Mouse (Mus musculus) E14TG2a.4 (cell line): ENCODE data around the gene H1foo.

Source experiments
- H3K27me3 ChIP-seq: 2 replicates; pipeline ENCODE4 v1.6.1; 2014; ENCODE audit warnings: low read length, control low read depth; ENCODE audit not compliant: insufficient read depth
- H3K36me3 ChIP-seq: 2 replicates; pipeline ENCODE4 v1.6.1; 2014; ENCODE audit warnings: low read length, control low read depth; ENCODE audit not compliant: insufficient read depth
- H3K4me1 ChIP-seq: replicated peaks from 2 replicates; pipeline ENCODE4 v1.6.1; 2014; ENCODE audit warnings: low read depth, low read length, control low read depth
- H3K4me3 ChIP-seq: replicated peaks from 2 replicates; pipeline ENCODE4 v1.5.1; 2014; ENCODE audit warnings: mild to moderate bottlenecking, low read length
- H3K9me3 ChIP-seq: 2 replicates; pipeline ENCODE4 v1.6.1; 2014; ENCODE audit warnings: low read length, control low read depth
- CTCF ChIP-seq: conservative IDR thresholded peaks from 2 replicates; pipeline ENCODE4 v1.5.1; 2014; ENCODE audit warnings: low read length
- NANOG ChIP-seq: IDR thresholded peaks from 2 replicates; pipeline ENCODE4 v1.6.1; 2014; ENCODE audit warnings: borderline replicate concordance, low read length, mixed read lengths
- POU5F1 ChIP-seq: IDR thresholded peaks from 2 replicates; pipeline ENCODE4 v1.6.1; 2014; ENCODE audit warnings: low read length, borderline replicate concordance

The H1foo gene

DNA sequence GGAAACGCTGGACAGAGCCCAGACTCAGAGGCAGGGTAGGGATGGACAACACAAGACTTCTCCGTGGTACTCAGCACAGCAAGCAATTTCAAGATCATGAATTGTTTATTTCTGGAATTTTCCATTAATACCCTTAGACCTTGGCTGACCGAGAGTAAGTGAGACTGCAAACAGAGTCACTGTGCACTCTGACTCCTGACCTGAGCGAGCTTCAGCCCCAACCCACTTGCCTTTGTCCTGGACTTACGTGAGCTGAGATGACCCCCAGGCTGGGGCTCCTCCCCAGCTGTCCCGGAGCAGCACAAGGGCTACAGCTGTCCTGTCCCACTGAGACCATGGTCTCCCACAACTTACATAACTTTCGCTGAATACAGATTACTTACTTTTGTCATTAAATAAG lies 38.2 kb downstream of the H1foo start:
- TF ChIP-seq CTCF (no peak), POU5F1 (no peak), NANOG (no peak)
- Histone ChIP-seq H3K27me3 (peaks cover 27% of the 10 kb centered on the region), H3K9me3 (no peaks in the 10 kb centered on the region), H3K4me1 (peaks cover 11% of the 10 kb centered on the region; the same call in 1 of the 2 replicates), H3K36me3 (no peaks in the 10 kb centered on the region), H3K4me3 (no peak overlapping the region)

DNA sequence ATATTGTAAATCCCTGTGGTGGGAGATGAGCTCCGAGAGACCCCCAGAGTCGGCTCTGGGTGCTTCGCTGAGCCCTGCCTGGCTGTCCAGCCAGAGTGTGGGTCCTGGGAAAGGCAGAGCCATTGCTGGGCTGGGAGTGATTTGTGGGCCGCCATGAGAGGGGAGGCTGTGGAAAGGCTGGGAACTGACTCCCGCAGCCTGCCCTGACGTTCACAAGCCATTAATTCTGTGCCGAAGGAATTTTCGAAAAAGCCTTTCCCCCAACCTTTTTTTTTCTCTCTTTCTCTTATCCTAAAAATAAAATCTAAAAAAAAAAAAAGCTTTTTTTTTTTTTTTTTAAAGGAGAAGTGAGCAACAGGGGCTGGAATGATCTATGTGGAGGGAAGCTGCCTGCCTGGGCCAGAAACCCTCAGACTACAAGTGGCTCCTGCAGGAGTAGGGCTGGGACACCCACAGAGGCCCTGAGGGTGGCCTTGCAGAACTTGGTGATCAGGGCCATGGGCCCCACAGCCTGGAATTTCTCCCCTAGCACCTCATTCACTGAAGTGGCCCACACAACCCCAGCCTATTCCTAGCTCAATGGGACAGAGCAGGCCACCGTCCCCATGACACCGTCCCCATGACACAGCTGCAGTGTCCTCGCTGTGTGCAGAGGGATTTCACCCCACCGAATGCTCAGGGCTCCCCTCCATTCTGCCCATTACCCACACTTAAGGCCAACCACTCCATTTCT lies 38.7 kb downstream of the H1foo start:
- no peak for TF ChIP-seq CTCF
- TF ChIP-seq NANOG: no peak
- TF ChIP-seq POU5F1: no peak
- Histone ChIP-seq H3K4me3 (no peak overlapping the region), H3K27me3 (peaks cover 31% of the 10 kb centered on the region), H3K4me1 (peaks cover 11% of the 10 kb centered on the region; the same call in 1 of the 2 replicates), H3K9me3 (no peaks in the 10 kb centered on the region), H3K36me3 (no peaks in the 10 kb centered on the region)

- Histone ChIP-seq H3K4me1 (peaks cover 7% of the 10 kb centered on the region; the same call in 1 of the 2 replicates), H3K9me3 (no peaks in the 10 kb centered on the region), H3K4me3 (no peak overlapping the region), H3K27me3 (peaks cover 42% of the 10 kb centered on the region), H3K36me3 (no peaks in the 10 kb centered on the region)
- no peak for TF ChIP-seq POU5F1
- TF ChIP-seq NANOG: no peak
- TF ChIP-seq CTCF: no peak
These were observed 39.8 kb downstream of the H1foo start for GRCm38 (mm10) chr6:115984580-115984979.

DNA sequence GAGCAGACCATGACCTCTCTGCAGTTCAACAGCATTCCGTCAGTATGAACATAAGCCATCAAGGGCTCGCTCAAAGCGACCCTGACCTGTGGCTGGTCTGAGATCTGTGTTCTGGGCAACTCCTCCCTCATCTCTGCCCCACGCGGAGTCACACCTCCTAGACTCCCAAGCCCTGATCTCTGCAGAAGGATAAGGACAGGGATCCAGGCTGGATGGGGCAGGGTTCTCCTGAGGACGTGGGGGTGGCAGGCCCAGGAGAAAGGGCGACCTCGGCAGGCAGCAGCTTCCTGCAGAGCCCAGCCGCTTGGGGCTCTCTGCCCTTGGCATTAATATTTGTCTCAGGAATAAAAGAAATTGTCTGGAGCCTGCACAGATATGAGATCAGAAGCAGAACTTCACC lies 40.9 kb downstream of the H1foo start:
- H3K9me3 ChIP-seq: no peaks in the 10 kb centered on the region
- no peaks in the 10 kb centered on the region; the same call in 1 of the 2 replicates for H3K4me1 ChIP-seq
- H3K36me3 ChIP-seq: no peaks in the 10 kb centered on the region
- no peak for TF ChIP-seq NANOG
- peaks cover 51% of the 10 kb centered on the region for H3K27me3 ChIP-seq
- no peak overlapping the region for H3K4me3 ChIP-seq

DNA sequence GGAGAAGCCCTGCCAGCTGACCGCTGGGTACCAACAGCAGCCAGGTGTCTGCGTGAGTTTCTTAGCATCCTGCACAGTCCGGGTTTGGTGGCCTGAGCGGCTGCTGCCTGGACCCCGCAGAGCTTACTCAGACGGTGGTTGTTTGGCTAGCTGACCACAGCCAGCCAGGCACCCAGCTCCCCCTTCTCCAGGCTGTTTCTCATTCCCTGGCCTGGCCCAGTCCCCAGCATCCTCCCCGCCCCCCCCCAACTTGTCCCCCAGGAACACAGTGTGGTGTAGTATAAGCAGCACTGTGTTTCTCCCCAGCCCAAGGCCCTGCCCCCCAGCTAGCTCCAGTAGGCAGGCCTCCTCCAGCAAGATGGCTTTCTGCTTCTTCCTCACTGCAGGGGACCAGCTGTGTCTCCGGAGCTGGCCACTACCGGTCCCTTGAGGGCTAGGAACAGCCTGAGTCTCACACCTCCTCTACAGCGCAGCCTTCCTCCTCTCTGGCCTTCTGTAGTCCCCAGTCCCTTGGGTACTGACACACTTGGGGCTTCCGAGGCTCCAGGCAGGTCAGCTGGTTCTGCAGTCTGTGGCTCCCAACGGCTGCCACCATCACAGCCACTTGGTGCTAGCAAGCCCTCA lies 41.8 kb downstream of the H1foo start:
- H3K4me3 ChIP-seq: no peak overlapping the region
- no peaks in the 10 kb centered on the region for H3K9me3 ChIP-seq
- peaks cover 60% of the 10 kb centered on the region for H3K27me3 ChIP-seq
- TF ChIP-seq CTCF: no peak
- no peak for TF ChIP-seq NANOG
- no peak for TF ChIP-seq POU5F1
- peaks cover under 1% of the 10 kb centered on the region; the same call in 1 of the 2 replicates for H3K4me1 ChIP-seq
- no peaks in the 10 kb centered on the region for H3K36me3 ChIP-seq

- H3K9me3 ChIP-seq: no peaks in the 10 kb centered on the region
- H3K36me3 ChIP-seq: no peaks in the 10 kb centered on the region
- H3K27me3 ChIP-seq: peaks cover 67% of the 10 kb centered on the region
- H3K4me3 ChIP-seq: no peak overlapping the region
- H3K4me1 ChIP-seq: peaks cover 5% of the 10 kb centered on the region; the same call in 1 of the 2 replicates
- TF ChIP-seq CTCF (no peak), NANOG (no peak), POU5F1 (no peak)
These were observed 42.5 kb downstream of the H1foo start for GRCm38 (mm10) chr6:115987096-115987747.

DNA sequence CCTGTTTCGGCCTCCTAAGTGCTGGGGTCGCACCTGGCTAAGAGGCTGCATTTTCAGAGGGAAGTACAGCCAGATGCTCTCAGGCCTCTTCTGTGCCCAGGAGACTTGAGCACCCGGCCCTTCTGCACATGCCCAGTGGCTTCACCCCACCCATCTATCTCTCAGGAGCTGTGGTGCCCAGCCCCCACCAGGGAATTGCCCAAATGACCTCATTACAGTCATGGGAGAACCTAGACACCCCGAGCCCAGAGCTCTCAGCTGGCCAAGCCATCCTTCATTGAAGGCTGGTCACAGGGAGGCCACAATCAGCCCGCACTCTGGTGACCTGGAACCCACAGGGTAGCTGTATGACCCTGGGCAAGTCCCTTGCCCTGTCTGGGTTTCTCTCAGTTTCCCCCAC lies 44.3 kb downstream of the H1foo start:
- H3K4me3 ChIP-seq: no peak overlapping the region
- peaks cover 85% of the 10 kb centered on the region for H3K27me3 ChIP-seq
- H3K4me1 ChIP-seq: peaks cover 13% of the 10 kb centered on the region
- no peaks in the 10 kb centered on the region for H3K9me3 ChIP-seq
- H3K36me3 ChIP-seq: no peaks in the 10 kb centered on the region
- TF ChIP-seq CTCF: no peak
- no peak for TF ChIP-seq POU5F1
- no peak for TF ChIP-seq NANOG

GRCm38 (mm10) chr6:115989607-115990006 lies 44.9 kb downstream of the H1foo start:
- Histone ChIP-seq H3K27me3 (peaks cover 90% of the 10 kb centered on the region), H3K36me3 (no peaks in the 10 kb centered on the region), H3K4me1 (peaks cover 14% of the 10 kb centered on the region), H3K4me3 (no peak overlapping the region), H3K9me3 (no peaks in the 10 kb centered on the region)
- no peak for TF ChIP-seq NANOG
- TF ChIP-seq POU5F1: no peak
- no peak for TF ChIP-seq CTCF

- no peak for TF ChIP-seq POU5F1
- TF ChIP-seq NANOG: no peak
- TF ChIP-seq CTCF: no peak
- H3K36me3 ChIP-seq: no peaks in the 10 kb centered on the region
- H3K4me1 ChIP-seq: peaks cover 14% of the 10 kb centered on the region
- H3K4me3 ChIP-seq: no peak overlapping the region
- H3K27me3 ChIP-seq: peaks cover 88% of the 10 kb centered on the region
- no peaks in the 10 kb centered on the region for H3K9me3 ChIP-seq
These were observed 45.3 kb downstream of the H1foo start for GRCm38 (mm10) chr6:115990056-115990455.
